Mouse (Mus musculus): ENCODE data around the gene Sipa1l3.

The Sipa1l3 gene

DNA sequence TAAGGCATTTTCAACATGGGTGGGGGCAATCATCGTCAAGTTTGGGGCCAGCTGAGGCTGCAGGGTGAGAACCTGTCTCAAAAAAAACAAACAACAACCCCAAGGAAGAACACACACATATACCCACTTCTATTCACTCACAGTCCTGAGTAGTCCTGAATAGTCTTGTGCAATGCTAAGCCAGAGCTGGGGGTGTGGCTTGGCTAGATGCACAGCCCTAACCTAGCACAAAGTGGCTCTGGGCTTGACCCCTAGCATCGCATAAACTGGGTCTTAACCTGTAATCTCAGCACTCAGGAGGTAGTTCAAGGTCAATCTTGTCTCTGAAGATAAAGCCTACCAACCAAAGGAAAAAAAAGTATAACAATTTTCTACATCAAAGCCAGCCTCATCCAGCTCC is 101.5 kb downstream of the Sipa1l3 start:
- in situ Hi-C loops (cut with MseI, MboI): no loop called here

DNA sequence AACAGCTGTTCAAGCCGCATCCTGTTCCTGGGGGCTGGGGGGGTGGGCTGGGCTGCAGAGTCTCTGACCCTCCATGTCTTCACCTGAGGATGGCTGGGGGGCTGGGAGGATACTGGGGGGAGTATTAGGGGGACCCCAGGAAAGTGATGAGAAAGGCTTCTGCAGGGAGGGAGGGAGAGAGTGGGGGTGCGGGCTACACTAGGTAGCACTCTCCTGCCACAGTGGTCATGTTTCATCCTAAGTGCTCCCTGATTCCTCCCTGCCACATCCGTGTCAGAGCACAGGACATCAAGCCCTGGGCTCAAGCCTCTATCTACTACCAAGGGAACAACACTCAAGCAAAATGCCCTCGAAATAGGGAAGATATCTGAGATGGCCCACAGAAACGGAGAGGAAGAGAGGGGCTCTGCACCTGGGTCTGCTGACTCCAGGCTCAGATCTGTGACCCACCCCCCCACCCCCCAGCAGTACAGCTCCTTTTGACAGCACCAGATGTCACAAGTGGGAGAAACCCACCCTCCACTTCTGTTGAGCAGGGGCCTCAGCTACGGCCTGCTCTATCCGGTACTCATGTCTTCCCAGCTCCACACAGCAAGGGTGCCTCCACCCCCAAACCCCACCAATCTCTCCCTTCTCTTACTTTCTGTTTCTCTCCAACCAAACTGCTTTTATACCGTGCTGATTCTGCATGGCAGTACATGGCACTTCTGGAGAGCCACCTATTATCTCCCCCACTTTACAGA is 106.4 kb downstream of the Sipa1l3 start:
- in situ Hi-C loops (cut with MseI, MboI): no loop called here

DNA sequence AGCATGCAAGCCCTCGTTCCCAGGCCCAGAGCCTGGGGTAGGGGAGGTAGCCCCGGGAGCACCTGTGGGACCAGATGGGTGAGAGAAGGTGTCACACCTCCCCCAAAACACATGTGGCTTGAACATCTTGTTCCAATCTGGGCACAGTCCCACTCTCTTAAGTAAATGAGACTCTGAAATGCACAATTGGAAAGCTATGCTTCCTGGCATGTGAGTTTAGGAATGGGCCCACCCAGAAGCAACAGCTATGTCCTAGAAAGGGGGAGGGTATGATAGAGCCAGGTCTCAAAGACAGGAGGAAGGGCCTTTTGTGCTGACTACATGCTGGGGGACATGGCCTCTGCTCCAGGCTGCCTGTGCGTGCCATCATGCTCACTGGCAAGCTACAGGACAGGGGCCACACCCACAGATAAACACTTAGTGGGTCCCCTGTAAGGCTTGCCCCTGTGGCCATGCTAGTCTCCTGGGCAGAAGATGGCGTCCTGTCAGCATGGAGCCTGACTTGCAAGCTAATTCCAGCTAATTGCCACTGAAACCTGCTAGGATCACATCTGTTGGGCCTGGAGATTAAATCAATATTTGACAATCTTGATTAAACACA is 107.1 kb downstream of the Sipa1l3 start:
- in situ Hi-C loops (cut with MseI, MboI): no loop called here

GRCm38 (mm10) chr7:29410402-29410801 is 108.0 kb downstream of the Sipa1l3 start:
- in situ Hi-C loops (cut with MseI, MboI): no loop called here

DNA sequence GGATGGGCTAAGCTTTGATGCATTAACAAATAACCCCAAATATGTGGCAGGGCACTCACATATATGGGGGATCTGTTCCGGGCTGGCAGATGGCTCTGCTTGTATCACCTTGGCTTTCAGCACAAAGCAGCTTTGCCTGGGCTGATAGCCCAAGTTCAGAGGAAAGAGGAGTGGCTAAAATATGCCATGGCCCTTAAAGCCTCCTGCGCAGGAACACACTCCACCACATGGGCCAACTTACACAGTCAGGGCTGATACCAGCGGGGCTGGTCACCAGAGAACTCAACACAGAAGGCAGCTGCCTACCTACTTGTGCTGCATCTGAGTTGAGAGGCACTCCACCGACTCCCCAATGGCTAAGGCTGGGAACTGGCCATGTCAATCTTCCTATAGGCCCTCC is 111.6 kb downstream of the Sipa1l3 start:
- in situ Hi-C loops (cut with MseI, MboI): no loop called here

- in situ Hi-C loops (cut with MseI, MboI): no loop called here
Measured at GRCm38 (mm10) chr7:29404126-29404525, 114.3 kb downstream of the Sipa1l3 start.

DNA sequence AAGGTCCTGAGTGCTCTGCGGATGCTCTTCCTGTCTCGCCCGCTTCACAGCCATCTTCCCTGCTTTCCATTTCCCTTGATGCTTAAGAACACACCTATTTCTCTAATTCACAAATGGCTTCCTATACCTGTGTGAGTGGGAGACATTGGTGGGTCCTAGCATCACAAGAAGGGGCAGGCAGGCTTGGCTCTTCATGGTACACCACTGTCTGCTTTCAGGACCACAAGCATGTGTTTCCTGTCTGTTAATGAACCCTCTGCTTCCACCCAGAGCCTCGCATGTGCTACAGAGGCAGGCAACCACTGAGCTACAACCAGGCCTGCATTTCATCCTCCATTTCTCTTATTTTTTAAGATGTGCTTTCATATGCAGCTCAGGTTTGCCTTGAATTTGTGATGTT is 116.4 kb downstream of the Sipa1l3 start:
- in situ Hi-C loops (cut with MseI, MboI): no loop called here

- in situ Hi-C loops (cut with MseI, MboI): no loop called here
Measured at GRCm38 (mm10) chr7:29400451-29400850, 118.0 kb downstream of the Sipa1l3 start.

DNA sequence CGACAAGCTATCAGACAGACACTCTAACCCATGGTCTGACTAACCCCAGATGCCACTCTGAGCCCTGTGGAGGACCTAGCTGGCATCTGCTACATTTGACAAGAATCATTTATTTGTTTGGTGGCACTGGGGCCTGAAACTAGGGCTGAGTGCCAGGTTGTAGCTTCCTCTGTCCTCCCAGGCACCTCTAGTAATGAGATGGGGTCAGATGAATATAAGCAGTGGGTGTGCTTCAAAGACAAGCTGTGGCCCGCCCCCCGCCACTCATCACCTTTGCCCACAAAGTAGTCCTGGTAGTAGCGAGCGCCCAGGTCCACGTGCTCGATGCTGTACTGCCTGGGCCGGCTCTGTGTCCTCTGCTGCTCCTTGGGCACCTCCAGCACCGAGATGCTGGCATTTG is 119.4 kb downstream of the Sipa1l3 start:
- in situ Hi-C loops (cut with MseI, MboI): no loop called here

- in situ Hi-C loops (cut with MseI, MboI): no loop called here
Measured at GRCm38 (mm10) chr7:29397486-29397885, 121.0 kb downstream of the Sipa1l3 start.

- in situ Hi-C loops (cut with MseI, MboI): no loop called here
Measured at GRCm38 (mm10) chr7:29396943-29397340, 121.5 kb downstream of the Sipa1l3 start.

DNA sequence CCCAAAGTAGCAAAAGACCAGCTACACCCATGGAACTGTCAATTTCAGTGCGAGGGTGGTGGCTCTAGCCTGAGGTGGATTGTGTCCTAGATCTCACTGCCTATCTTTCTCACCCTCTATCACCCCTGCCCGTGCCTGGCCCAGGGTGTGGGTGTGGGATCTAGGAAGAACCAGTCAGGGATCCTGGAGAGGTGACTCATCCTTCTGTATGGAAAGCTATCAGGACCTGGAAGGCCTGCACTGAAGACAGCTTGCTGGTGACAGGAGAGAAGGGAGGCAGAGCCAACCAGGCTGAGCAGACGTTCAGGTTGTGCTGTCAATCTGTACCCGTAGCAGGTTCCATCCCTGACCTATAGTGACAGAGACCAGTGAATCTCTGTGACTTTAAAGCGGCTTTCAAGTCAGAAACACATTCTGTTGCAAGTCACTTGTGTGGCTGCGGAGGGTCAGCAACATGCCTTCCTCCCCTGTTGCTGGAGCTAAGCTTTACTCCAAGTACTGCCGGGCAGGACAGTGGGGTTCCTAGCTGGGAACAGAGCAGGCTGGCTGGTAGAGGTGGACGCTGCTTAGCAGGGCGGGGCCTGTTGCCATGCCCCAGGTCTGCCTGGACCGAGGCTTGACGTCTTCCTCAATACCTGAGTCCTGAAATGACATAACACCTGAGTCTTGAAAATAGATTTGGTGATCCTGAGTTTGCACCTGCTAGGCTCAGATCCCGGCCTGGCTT is 122.1 kb downstream of the Sipa1l3 start:
- in situ Hi-C loops (cut with MseI, MboI): no loop called here

DNA sequence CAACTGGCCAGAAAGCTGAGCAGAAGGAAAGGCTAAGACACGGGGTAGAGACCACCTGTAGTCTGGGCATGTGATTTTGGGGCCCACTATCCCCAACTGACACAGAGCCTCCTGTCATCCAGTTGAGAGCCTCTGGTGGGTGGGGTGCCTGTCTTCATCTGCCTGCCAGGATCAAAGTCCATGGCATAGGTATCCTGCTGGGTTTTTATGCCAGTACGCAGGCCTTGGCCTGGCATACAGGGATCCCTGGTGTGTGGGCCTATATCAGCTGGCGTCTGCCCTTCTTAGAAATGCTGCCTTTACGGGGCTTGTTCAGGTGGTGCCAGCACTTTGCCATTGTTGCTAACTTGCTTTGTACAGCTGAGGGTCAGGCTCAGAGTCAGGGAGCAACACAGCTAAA is 123.3 kb downstream of the Sipa1l3 start:
- in situ Hi-C loops (cut with MseI, MboI): no loop called here

- in situ Hi-C loops (cut with MseI, MboI): no loop called here
Measured at GRCm38 (mm10) chr7:29393292-29393691, 125.1 kb downstream of the Sipa1l3 start.

GRCm38 (mm10) chr7:29392805-29393204 is 125.6 kb downstream of the Sipa1l3 start:
- in situ Hi-C loops (cut with MseI, MboI): no loop called here

DNA sequence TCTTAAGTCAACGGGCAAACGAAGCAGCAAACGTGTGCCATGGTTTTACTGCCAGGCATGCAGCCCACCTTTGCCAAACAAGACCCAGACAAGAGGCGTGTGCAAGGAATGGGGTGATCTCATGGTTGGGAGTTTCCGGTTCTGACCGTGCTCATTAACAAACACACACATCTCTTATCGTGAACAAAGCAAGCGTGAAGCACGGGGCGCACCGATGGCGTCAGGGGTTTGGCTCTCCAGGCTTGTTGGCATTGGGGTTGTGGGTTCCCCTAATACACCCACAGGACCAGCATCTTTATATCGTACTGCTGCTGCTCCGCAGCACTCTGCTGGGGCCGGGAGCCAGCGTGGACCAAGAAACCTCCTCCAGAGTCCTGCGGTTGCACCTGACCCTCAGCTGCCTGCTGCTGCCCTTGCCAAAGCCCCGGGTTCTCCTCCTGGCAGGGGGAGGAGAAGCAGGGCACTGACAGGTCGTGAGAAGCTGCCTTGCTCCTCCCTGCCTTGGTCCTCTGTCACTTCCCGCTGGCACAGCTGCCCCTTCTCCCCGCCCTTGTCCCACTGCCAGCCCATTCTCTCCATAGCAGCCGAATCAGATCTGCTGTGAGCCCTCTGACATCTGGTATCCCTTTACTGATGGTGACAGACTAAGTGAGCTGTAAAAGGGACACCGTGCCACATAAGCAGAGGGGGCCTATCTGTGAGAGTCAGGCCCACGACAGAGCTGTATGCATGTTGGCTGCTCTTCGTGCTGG is 126.5 kb downstream of the Sipa1l3 start:
- in situ Hi-C loops (cut with MseI, MboI): no loop called here

GRCm38 (mm10) chr7:29391112-29391760 is 127.2 kb downstream of the Sipa1l3 start:
- in situ Hi-C loops (cut with MseI, MboI): no loop called here

GRCm38 (mm10) chr7:29390234-29390633 is 128.2 kb downstream of the Sipa1l3 start:
- in situ Hi-C loops (cut with MseI, MboI): no loop called here

- in situ Hi-C loops (cut with MseI, MboI): no loop called here
Measured at GRCm38 (mm10) chr7:29387524-29388068, 130.8 kb downstream of the Sipa1l3 start.

GRCm38 (mm10) chr7:29386349-29386748 is 132.1 kb downstream of the Sipa1l3 start:
- in situ Hi-C loops (cut with MseI, MboI): no loop called here

DNA sequence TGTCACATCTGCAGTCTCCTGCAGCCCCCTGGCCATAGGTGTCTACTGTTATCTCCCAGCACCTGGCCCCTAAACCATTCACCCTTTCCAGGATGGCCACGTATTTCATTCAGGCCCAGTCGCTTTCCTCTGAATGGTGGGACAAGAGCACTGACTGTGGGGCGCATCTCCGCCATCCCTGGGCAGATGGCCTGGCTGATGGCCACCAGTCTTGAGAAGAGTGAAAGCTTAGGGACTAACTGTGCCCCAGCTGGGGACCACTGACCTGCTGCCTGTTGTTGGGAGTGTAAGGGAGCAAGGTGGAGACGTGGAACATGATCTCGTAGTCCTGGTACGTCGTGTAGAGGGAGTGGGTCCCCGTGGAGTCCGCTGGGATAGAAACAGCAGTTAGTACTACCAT is 132.7 kb downstream of the Sipa1l3 start:
- in situ Hi-C loops (cut with MseI, MboI): no loop called here

Measured in mouse trophoblast stem cell (cell line).